Mouse (Mus musculus) embryo, embryonic 11 days (tissue): ENCODE measurements at regions not wholly inside any gene's neighbourhood (a gene's known extent, or its start where the extent isn't known, plus 50 kb on each side); places are given as distances from the start of the nearest gene placed in this dataset.

Source experiments
- DNase-seq: peaks from one replicate; pipeline ENCODE4 v3.0.0-alpha.2; 2015

DNA sequence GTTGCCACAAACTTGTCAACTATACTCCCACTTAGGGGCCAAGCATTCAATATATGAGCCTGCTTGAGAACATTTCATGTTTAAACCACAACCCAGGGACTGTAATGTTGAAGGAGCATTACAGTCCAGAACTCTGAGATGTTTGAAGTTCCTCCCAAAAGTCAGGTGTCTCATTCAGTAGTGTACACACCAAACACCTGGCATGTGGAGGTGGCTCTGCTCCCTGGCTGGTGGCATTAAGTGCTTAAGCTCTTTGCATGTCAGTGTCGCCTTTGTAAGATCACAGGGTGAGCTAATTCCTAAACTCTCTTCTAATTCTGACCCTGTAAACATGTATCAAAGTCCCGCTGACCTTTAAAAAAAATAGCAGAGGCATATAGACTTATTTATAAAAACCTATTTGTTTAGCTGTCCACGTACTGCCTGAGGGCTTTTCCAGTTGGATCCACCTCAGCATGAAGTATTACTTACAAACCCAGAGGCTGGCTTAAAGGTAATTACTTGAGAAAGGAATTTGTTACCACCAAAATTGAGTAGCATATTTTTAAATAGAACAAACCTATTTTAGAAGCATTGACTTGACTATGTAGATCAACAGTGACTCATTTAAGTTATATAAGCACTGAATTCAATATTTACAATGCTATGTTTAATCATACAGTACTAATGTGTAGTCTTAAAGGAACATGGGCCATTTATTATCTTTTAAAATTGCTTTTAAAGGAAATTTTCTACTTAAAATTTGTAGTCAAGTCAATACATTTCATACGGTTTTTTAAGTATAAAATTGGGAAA lies 276.3 kb upstream of the Fermt1 start:
- no peak for DNase-seq

DNA sequence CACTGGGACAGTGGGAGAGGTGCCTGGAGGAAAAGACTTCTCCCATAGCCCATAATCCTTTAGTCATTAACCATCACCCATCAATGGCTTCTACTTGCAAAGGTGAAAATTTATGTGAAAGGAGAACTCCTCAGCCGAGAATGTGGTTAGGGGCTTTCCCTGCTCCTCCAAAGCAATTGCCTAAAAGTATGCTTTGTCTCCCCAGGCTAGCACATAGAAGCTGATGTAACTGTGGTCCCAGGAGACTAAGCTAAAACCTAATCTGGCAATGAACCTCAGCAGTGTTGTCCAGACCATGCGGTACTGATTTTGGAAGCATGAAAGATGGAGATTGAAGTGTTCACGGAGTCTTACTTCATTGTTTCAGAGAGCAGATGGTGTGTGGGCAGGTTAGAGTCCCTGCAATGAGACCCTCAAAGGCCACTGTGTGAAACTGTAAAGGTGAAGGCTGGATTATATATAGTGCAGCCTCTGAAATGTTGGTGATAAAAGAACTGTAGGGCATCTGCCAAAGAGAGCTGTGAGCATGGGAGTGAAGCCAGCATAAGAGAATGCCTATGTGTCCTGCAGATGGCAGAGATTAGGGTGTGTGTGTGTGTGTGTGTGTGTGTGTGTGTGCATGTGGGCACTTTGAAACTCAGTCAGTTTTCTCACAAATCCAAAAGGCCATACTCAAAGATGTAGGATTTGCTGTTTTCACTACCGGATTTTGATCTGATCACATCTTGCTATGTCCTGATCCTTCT lies 289.6 kb upstream of the Fermt1 start:
- no peak for DNase-seq

DNA sequence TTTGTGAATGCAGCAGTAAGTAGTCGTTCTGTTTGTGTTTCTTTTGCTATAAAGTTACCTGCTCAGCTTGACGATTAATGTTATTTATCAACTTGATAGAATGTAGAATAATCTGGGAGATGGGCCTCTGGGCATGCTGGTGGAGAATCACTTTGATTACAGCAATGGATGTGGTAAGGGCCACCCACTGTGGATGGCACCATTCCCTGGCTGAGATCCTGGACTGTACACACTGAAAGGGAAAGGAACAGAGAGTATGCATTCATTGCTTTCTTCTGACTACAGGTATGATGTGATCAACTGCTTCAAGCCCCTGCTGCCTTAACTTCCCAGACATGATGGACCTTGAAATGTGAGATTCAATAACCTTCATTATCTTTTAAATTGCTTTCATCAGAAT lies 299.8 kb upstream of the Bmp2 start:
- no peak for DNase-seq

DNA sequence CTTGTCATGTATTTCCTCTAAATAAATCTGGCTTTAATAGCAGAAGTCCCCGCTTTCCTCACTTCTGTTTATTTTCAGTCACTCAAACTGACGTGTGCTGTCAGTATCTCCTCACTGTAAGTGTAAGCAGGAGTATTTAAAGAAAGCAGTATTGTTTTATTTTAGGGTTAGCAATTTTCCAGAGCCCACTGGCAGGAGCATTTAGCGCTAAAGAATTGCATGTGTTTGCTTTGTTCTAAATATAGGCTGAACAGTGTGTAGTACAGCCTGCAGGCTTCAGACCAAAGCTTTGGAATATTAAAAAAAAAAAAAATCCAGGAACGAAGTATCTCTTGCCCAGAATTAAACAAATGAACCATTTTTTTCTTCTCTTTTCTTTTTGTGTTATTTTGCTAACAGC lies 277.5 kb upstream of the Bmp2 start:
- no peak for DNase-seq

DNA sequence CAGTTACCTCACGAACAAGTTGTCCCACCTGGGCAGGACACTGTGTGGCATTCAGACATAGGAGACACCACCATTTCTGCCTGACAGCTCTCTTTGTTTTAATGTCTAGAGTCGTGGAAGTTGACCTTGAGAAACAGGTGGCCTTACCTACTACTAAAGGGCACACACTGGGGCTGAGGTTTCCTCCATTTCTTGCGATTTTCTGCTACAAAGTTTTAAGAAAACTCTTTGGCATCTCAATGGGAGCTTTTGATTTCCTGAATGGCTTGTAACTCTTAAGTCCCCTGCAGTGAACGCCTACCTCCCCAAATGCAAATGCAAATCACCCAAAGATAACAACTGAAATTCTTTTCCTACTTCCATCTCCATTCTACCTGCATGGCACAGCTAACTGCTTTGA lies 273.4 kb upstream of the Bmp2 start:
- DNase-seq, result no peak

DNA sequence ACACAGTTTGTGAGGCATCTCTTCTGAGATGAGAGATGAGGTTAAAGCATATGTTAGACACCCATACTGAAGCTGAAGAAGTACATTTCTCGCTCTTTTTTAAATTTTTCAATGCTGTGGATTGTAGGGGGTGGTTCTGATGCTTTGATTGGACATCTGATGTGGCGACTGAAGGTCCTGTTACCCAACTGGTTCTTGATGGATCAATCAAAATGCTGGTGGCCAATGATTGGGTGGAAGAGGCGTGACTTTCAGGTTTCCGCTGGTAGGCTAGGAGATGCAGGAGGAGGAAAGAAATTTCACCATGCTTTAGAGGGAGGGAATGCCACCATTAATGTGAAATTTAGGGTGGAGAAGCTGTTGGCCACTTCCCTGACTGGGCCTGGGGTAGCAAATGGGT lies 272.7 kb upstream of the Bmp2 start:
- no peak for DNase-seq

DNA sequence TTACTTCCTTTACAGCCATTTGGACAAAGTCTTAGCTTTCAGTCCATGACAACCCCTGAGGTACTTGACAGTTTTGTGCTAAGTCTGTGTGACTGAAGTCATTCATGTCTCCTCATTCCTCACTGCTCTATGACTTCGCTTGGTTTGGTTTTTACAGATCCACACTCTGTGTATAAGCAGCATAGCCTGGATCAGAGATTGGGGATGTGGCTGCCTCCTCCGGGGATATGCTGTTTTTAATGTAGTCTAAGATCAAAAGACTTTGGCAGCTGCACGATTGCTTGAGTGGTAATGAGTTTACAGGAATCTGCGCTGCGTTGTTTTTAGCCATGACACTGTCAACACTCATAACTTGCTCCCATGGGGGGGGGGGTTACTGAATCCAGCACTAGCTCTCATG lies 269.3 kb upstream of the Bmp2 start:
- DNase-seq, result no peak

DNA sequence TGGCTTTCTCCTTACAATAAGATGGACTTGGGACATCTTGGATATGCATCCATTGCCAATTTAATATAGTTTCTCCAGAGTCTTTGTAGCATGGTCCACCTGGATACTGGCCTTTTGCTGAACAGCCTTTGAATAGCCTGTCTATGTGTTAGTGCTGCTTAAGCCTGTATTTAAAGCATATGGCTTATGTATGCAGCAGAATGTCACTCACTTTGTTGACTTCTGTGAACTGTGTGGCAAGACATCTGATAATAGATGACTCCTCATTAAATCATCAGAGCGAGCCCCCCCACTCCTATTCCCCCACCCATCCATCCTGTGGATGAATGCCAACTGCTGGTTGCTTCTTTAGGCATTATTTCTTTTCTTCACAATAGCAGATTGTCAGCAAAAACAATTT lies 268.2 kb upstream of the Bmp2 start:
- DNase-seq, result no peak

DNA sequence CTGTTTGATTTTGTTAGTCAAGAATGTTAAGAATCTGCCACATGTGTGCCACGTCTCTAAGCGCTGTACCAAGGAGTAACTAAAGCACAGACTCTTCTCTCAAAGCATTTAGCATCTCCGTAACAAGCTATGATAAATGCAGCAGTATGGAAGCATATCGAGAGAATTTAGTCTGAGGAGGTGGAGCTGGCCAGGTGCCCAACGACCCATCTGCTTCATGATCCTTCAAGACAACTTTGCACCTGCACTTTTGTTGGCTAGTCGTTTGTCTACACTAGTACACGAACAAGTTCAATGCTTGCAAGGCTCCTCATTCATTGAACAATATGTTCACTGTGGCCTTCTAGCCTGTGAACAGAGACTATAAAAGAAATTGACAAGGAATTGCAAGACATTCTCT lies 257.8 kb upstream of the Bmp2 start:
- no peak for DNase-seq

DNA sequence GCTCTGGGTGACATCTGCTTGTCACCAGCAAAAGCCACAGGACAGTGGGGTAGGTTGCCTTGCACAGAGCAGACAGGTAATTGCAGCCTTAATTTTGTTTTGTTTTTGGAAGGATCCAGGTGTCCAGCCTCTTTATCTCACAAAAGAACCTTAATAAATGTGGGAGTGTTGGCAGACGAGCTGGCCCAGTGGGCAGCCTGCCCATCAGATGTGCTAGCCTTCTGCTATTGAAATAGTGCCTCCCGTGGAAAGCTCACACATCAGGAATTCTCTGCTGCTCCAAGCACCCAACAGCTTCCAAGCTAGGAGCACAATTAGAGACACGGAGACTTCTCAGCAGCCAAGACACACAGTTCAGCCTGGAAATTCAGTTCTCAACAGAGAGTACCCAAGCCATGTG lies 246.0 kb upstream of the Bmp2 start:
- DNase-seq, result no peak

DNA sequence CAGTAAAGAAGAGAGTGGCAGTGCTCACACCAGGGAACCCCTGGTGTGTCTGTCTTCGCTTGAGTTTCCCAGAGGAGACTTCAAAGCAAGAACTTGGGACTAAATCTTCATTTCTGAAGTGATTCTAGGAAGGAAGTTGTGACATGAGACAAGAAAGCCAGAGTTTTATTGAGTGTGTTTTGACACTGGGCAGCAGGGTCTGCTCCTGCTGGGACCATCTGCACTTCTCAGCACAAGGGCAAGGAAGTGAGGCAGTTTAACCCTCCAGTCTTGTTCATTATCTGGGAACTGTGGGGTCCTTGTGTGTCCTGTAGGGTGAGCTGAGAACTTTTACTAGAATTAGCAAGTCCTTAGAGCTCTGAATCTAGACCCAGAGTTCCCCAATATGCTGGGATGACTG lies 241.0 kb upstream of the Bmp2 start:
- DNase-seq, result no peak

DNA sequence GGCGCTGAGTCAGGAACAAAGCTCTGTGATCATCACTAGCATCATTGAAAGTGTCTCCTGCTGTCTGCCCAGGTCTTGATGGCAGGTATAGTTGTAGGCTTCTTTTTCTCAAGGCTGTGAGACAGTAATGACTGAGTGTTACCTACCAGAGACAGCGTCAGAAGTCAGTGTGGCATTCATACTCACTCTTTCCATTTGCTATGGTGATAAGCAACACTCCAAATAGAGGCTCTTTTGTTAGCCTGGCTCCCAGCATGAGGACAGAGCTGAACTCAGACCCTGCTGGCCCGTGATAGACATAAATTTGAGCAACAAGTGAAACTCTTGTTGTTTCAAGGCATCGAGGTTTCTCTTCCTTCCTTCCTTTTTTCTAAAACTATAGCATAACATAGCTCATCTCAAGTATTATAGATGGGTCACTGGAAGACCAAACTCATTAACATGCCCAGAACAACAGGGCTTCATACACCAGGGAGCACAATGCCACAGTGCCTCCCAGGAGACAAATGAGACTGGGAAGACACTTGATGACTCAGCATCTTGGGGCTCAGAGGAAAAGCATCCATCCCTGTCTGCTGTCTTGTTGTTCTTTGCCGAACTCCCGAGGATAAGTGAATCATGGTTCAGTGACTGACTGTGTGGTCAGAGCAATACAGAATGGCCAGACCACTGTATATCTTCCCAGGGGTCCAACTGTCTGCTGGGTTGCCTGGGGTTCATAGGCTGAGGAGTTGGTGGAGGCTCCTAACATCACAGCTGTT lies 225.5 kb upstream of the Bmp2 start:
- DNase-seq, result peak; percentile 41

DNA sequence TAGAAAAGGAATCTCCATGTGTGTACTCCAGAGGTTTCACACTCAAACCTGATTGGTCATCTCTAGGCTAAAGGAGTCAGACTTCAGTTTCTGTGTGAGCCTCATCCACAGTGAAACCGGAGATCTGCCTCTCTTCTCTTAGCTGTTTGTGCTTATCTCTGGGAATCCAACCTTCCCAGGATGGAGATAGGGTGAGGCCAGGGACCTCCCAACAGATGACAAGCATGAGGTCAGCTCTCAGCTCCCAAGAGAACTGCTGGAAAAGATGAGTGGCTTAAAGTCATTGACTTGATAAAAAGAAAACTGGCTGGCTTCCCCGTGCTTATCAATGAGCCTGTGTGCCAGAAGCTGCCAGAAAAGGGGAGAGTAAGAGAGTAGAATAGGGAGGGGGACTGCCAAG lies 224.3 kb upstream of the Bmp2 start:
- DNase-seq, result no peak

DNA sequence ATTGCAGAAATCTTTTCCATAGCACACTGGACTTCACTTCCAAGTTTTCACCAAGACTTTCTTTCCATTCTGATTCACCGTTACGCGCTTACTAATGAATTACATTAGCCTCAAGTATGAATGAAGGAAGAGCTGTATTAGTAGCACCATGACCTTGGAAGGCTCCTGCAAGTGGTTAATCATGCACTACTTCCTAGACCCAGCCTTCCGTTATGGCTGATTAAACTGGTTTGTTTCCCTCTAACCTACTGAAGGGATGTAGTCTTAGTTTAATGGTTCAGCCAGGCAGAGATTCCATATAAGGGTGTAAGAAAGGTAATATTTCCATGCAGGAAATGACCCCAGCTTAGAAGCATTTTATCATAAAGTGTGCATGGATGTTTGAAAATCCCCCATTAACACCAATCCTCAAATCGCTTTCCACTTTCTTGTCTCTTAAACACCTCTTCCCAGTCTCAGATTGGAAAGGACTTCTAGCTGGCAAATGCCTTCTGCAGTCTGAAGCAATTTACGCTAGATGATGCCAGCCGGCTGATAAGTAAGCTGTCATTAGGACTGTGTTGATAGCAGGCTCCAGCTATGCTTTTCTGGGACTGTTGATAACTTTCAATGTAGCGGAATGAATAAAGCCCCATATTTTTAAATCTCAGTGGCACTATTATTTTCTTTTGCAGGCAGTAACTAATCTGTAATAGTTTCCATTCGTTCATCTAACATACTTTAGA lies 215.6 kb upstream of the Bmp2 start:
- DNase-seq, result no peak

DNA sequence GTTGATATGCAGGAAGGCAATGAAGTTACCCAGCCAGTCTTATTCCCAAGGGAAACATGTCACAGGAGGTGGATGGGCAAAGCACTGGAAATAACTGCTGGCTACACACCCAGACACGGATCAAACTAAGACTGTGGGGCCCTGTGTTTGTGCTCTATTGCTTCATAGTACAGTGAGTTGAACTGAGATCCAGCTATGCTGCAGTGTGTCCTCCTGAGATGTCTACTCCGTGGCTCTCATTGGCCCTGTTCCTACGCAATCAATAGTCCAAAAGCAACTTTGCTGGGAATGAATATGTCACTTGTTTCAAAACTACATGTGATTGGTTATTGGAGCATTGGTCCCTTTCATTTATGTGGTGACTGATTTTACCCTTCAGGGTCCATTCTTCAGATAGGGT lies 213.8 kb upstream of the Bmp2 start:
- DNase-seq, result no peak

DNA sequence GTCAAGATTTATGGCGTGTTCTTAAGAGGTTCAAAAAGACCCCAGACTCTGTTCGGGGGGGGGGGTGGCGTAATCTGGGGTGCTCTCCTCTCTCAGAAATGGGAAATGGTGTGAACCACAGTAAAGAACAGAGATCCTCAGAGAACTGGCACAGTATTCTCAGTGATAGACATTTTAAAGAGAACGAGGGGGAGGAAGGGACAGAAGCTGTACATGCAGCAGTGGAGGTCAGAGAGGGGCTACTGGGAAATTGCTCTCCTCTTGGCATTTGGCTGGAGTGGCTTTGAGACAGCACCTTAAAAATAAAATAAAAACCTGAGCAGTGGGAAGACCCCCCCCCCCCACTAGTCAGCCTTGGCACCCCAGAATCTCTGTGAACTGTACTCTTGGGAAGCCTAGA lies 210.6 kb upstream of the Bmp2 start:
- DNase-seq, result no peak

DNA sequence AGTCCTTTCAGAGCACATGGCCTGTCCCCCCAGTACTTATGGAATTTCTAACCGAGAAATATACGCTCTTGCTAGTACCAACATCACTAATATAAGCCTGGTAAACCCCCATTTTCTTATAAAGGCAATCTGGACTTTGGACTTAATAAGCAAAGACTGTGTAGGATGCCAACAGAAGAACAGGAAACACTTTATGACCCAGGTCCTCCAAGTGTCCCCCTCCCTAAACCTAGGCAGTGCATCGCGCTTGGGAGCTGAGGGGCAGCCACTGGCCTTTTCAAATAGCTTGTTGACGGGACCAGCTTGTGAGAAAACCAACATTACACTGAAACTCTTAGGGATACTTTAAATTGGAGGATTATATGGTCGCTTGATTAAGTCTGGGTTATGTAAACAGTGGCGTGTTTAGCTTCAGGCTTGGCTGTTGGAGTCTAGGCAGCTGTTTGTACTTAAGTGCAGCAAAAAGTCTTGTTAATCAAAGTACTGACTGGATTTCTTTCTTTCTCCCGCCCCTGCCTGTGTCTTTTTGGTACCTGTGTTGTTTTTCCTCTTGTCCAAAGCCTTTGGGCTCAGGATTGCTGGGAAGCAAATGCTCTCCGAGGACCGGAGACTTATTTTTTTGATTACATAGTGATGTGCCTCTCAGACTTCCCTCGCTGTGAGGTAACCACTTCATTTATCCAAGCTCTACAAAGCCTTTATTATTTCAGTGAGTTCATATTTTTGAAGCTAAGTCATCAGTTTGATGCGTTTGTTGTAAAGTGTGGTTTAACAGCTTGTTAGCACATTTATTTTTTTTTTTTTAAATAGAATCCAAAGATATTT lies 205.8 kb upstream of the Bmp2 start:
- DNase-seq, result peak; percentile 40

DNA sequence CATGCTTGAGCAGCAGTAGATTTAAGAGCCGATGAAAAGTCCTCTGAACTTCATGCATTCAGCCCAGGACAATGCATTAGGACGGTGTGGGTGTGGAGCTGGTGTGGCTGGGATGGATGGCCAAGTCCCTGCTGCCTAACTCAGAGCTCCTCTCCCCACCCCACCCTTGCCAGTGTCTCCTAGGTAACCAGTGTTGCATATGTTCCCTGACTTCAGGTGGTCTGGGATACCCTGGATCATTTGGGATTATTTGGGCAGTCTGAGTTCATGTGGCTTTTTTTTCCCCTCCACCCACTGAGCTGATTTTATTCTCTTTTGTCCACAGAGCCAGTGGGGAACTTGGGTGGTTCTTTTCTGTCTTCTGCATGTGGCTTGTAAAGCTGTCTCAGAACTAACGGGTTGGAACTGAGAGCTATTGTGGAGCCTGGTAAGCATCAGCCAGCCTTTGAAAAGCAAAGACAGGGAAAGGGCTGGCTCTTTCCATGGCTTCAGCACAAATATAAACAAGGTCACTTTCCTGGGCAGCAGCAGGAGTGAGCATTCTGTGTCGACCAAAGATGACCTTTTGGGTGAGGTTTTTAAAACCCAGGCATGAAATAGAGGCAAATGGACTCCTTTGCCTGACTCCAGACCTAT lies 205.1 kb upstream of the Bmp2 start:
- DNase-seq, result peak; percentile 47

DNA sequence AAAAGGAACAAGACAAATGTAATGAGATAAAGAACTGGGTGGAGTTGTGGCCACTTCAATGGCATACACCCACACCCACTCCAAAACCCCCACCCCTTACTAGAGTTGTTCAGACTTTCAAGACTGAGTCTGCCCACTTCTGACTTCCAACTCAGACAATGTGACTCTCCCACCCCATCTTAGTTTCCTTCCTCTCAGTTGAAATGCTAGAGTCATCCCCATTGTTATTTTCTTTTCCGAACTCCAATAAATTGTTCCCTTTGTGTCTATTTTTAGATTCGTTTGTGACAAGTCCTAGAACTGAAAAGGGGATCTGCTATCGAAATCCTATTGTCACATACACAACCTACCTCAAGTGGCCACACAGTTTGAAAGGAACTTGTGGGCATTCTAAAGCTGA lies 200.7 kb upstream of the Bmp2 start:
- DNase-seq, result no peak

DNA sequence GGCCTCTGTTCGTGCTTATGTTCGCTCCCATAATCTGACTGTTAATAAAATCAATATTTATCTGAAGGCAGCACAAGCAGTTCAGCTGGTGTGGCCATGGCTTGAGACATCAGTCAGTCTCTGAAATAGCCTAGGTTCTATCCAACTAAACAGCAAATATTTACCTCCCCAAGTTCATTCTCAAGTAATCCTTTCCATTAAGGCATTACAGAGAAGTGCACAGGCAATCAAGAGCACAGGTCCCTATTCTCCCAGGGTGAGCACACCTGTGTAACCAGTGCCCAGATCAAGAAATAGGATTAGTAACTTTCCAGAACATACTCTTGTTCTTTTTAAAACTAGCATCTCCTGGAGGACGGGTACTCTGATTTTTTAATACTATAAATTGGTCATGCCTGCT lies 199.2 kb upstream of the Bmp2 start:
- no peak for DNase-seq

DNA sequence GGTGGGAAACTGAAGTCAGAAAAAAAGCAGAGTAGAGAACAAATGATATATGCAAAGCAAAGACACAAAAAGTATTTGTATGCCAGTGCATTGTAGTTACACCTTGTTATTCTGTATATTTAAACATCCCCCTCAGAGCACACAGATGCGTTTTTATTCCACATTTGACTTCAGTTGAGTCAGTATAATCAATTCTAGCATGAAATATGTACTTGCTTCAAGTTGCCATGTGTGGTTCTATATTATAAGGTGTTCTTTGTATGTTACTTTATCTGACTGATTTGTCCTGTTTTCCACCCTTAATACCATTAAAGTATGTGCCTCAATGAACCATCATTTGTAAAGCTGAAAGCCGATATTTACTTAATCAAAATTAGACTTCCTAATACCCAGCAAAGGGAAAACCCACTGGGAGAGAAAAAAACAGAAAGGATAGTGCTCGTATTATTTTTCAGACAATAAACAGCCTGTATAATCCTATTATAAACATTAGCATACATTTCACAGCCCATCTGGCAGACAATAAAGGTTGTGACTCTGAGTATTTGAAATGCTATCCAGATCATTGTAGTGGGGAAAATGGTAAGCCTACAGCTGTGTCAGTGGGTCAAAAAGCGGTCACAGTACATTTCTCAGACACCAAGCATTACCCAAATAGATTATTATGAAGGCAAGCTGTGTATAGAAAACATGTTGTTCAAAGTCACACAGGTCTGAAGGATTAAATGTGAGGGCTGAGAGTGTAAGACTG lies 189.1 kb upstream of the Bmp2 start:
- peak; percentile 27 for DNase-seq
